ENCODE assay signal across 17 mouse cellular contexts in genomic region chr9:106193930-106194807, GRCm38 (mm10). TPM values are rescaled to one million over a fixed set of nuclear protein-coding genes. Genes with fewer than 3 reads are reported as not detected.
DNase-seq lines count a peak whose midpoint lies in the region; ATAC-seq and TF ChIP-seq lines count a peak whose summit lies in the region.
"Had no signal": no experiment of that assay in that cellular context is flagged by ENCODE, and none has a peak within 500 bp of the region (broad histone marks: within the 10 kb centered on the region; RNA-seq: fewer than 3 reads in every experiment).

No protein-coding gene starts in this region.

- 93% methylated on average over 8 of the region's 8 CpGs for WGBS in forebrain, embryonic 12.5 days
- WGBS in forebrain, embryonic 13.5 days: 93% methylated on average over 8 of the region's 8 CpGs

- H3K9ac ChIP-seq in forebrain, embryonic 12.5 days: no peak overlapping the region
- H3K9ac ChIP-seq in forebrain, embryonic 13.5 days: no peak overlapping the region
- H3K9ac ChIP-seq: intestine, embryonic 15.5 days; liver, embryonic 13.5 days; midbrain, embryonic 13.5 days; neural tube, embryonic 12.5 days had no signal

- no peak overlapping the region for H3ac ChIP-seq in myocyte (ENCODE audit: control insufficient read depth, insufficient read length)

- no peak for TF ChIP-seq POLR2A in myocyte (IDR thresholded peaks at IDR 0.05; ENCODE audit: insufficient read length, low read depth)

- 0 out of 2 replicates have a peak, but pooled peaks cover 2% of the 10 kb centered on the region for H3K27me3 ChIP-seq in forebrain, embryonic 12.5 days
- H3K27me3 ChIP-seq in forebrain, embryonic 13.5 days: no peaks in the 10 kb centered on the region
- no peaks in the 10 kb centered on the region for H3K27me3 ChIP-seq in myocyte (ENCODE audit: control insufficient read depth, insufficient read depth, insufficient read length)
- H3K27me3 ChIP-seq: intestine, embryonic 15.5 days; neural tube, embryonic 12.5 days had no signal

- ATAC-seq in forebrain, embryonic 12.5 days (ENCODE audit: low FRiP score): no peak
- ATAC-seq in forebrain, embryonic 13.5 days: no peak
- ATAC-seq: intestine, embryonic 15.5 days; midbrain, embryonic 13.5 days had no signal

- H3K4me2 ChIP-seq in forebrain, embryonic 12.5 days: no peak overlapping the region
- H3K4me2 ChIP-seq in forebrain, embryonic 13.5 days: no peak overlapping the region
- no peak overlapping the region for H3K4me2 ChIP-seq in myocyte (ENCODE audit: low read depth)
- H3K4me2 ChIP-seq: intestine, embryonic 15.5 days; liver, embryonic 13.5 days; midbrain, embryonic 13.5 days; neural tube, embryonic 12.5 days had no signal

- peaks cover 57% of the 10 kb centered on the region for H3K36me3 ChIP-seq in forebrain, embryonic 12.5 days (replicated peaks)
- H3K36me3 ChIP-seq in forebrain, embryonic 13.5 days (ENCODE audit: poor library complexity, severe bottlenecking): peaks cover 55% of the 10 kb centered on the region
- peaks cover 19% of the 10 kb centered on the region for H3K36me3 ChIP-seq in myocyte (ENCODE audit: control insufficient read depth, insufficient read depth)

- H3K79me2 ChIP-seq in myocyte (ENCODE audit: control insufficient read depth, insufficient read depth): no peaks in the 10 kb centered on the region

- no peaks in the 10 kb centered on the region for H3K9me3 ChIP-seq in forebrain, embryonic 12.5 days
- no peaks in the 10 kb centered on the region for H3K9me3 ChIP-seq in forebrain, embryonic 13.5 days (replicated peaks)
- H3K9me3 ChIP-seq: intestine, embryonic 15.5 days; liver, embryonic 13.5 days; midbrain, embryonic 13.5 days; neural tube, embryonic 12.5 days had no signal

- H3K4me1 ChIP-seq in forebrain, embryonic 12.5 days: peaks cover 17% of the 10 kb centered on the region
- peaks cover 22% of the 10 kb centered on the region for H3K4me1 ChIP-seq in forebrain, embryonic 13.5 days

- no peak overlapping the region for H3K4me3 ChIP-seq in forebrain, embryonic 12.5 days (replicated peaks)
- H3K4me3 ChIP-seq in forebrain, embryonic 13.5 days: no peak overlapping the region
- no peak overlapping the region for H3K4me3 ChIP-seq in myocyte
- H3K4me3 ChIP-seq: heart, adult 2 months; intestine, embryonic 15.5 days; liver, embryonic 13.5 days; midbrain, embryonic 13.5 days; neural tube, embryonic 12.5 days had no signal

- 0 out of 2 replicates have a peak overlapping the region, but pooled peaks have one; percentile 19 for H3K27ac ChIP-seq in forebrain, embryonic 12.5 days
- no peak overlapping the region for H3K27ac ChIP-seq in forebrain, embryonic 13.5 days
- H3K27ac ChIP-seq: heart, adult 2 months; intestine, embryonic 15.5 days; liver, embryonic 13.5 days; neural tube, embryonic 12.5 days had no signal

- peak; percentile 51 for DNase-seq in right cerebral cortex, adult 18-20 months
- no peak for DNase-seq in right cerebral cortex, postnatal 4 days
- DNase-seq in cerebellum, adult 18-20 months: peak; percentile 68 to 75
- no peak for DNase-seq in retina, embryonic 14.5 days (ENCODE audit: low spot score)
- DNase-seq in yolk sac, embryonic 10.5 days (ENCODE audit: low spot score): no peak
- DNase-seq: adrenal gland, adult 2 months; heart, adult 2 months; heart, postnatal 36 days; liver, embryonic 13.5 days; lung, postnatal 36 days; thymus, postnatal 36 days had no signal

TF ChIP-seq in myocyte, 11 proteins besides CTCF, POLR2A, EP300 and RAD21:
- TF ChIP-seq MYOD1 (IDR thresholded peaks at IDR 0.05; ENCODE audit: control insufficient read depth in 1 of 3, insufficient read length in 2 of 3, low read depth in 2 of 3) (no peak), SRF (IDR thresholded peaks at IDR 0.05; ENCODE audit: control insufficient read depth, insufficient read length, low read depth) (no peak), POLR2AphosphoS2 (IDR thresholded peaks at IDR 0.05; ENCODE audit: insufficient read length, low read depth) (peak; percentile 10)

RNA-seq across cellular contexts. Expression of gene Ppm1m, which starts 5.4 kb away (rescaled TPM):
- 29.6 and 33.3 TPM in 2 replicates for polyA plus RNA-seq in forebrain, embryonic 12.5 days (2016; fragmentation: Nextera tagmentation; extraction: Ambion mirVana)
- polyA plus RNA-seq in forebrain, embryonic 13.5 days (2015; fragmentation: Nextera tagmentation; extraction: Ambion mirVana): 19.5 and 20.1 TPM in 2 replicates
- polyA plus RNA-seq in myocyte (2012; fragmentation: generic; extraction: Trizol): 20.2 TPM

RNA-seq across cellular contexts. Expression of gene Twf2, which starts 8.7 kb away (rescaled TPM):
- 53.9 and 59.3 TPM in 2 replicates for polyA plus RNA-seq in forebrain, embryonic 12.5 days (2016; fragmentation: Nextera tagmentation; extraction: Ambion mirVana)
- 48.0 and 51.7 TPM in 2 replicates for polyA plus RNA-seq in forebrain, embryonic 13.5 days (2015; fragmentation: Nextera tagmentation; extraction: Ambion mirVana)
- 103 TPM for polyA plus RNA-seq in myocyte (2012; fragmentation: generic; extraction: Trizol)

RNA-seq across cellular contexts. Expression of gene Wdr82, which starts 23.4 kb away (rescaled TPM):
- polyA plus RNA-seq in forebrain, embryonic 12.5 days (2016; fragmentation: Nextera tagmentation; extraction: Ambion mirVana): 38.1 and 41.2 TPM in 2 replicates
- polyA plus RNA-seq in forebrain, embryonic 13.5 days (2015; fragmentation: Nextera tagmentation; extraction: Ambion mirVana): 33.8 and 40.1 TPM in 2 replicates
- polyA plus RNA-seq in myocyte (2012; fragmentation: generic; extraction: Trizol): 29.5 TPM

RNA-seq across cellular contexts. Expression of gene Tlr9, which starts 28.2 kb away (rescaled TPM):
- not detected in 2 replicates for polyA plus RNA-seq in forebrain, embryonic 12.5 days (2016; fragmentation: Nextera tagmentation; extraction: Ambion mirVana)
- not detected in 2 replicates for polyA plus RNA-seq in forebrain, embryonic 13.5 days (2015; fragmentation: Nextera tagmentation; extraction: Ambion mirVana)
- polyA plus RNA-seq in myocyte (2012; fragmentation: generic; extraction: Trizol): not detected
- polyA plus RNA-seq: midbrain, embryonic 13.5 days; neural tube, embryonic 12.5 days had no signal

RNA-seq across cellular contexts. Expression of gene Glyctk, which starts 36.2 kb away (rescaled TPM):
- 9.1 and 10.2 TPM in 2 replicates for polyA plus RNA-seq in forebrain, embryonic 12.5 days (2016; fragmentation: Nextera tagmentation; extraction: Ambion mirVana)
- 6.4 and 7.9 TPM in 2 replicates for polyA plus RNA-seq in forebrain, embryonic 13.5 days (2015; fragmentation: Nextera tagmentation; extraction: Ambion mirVana)
- 1.1 TPM for polyA plus RNA-seq in myocyte (2012; fragmentation: generic; extraction: Trizol)

Comparison
In these comparisons a context has a peak if more than half of its experiments do, and no peak if none do; other contexts are left out.
1. DNase-seq: peak in right cerebral cortex, adult 18-20 months (single experiment) and cerebellum, adult 18-20 months (2 of 2); none in right cerebral cortex, postnatal 4 days (single experiment), retina, embryonic 14.5 days (single experiment) and yolk sac, embryonic 10.5 days (single experiment).